Mouse (Mus musculus) liver, embryonic 16.5 days (tissue): ENCODE measurements around the gene Gm10436. TPM values are rescaled to one million over a fixed set of nuclear protein-coding genes. Genes with fewer than 3 reads are reported as not detected.
"Not testable (repeated sequence)": the region's sequence is repeated elsewhere in the genome, so short reads cannot be mapped to it uniquely, and the experiment has no call there.

Experiments
- ATAC-seq: fragments of 200-750 bp; cut with Nextera tagmentation; 2 replicates; pipeline ENCODE4 v1.8.0; 2017; ENCODE audit warnings: low read depth, mild to moderate bottlenecking, moderate number of reproducible peaks, moderate library complexity
- H3K27ac ChIP-seq: fragments of 300-500 bp; sonication (generic); 2 replicates; pipeline ENCODE4 v1.5.1; 2014; ENCODE audit warnings: mild to moderate bottlenecking, low read length
- H3K27me3 ChIP-seq: fragments of 300-500 bp; sonication (generic); 2 replicates; pipeline ENCODE4 v1.6.1; 2014; ENCODE audit warnings: low read depth, low read length, mixed read lengths; ENCODE audit not compliant: control insufficient read depth, insufficient read depth
- H3K36me3 ChIP-seq: fragments of 300-500 bp; sonication (generic); 2 replicates; pipeline ENCODE4 v1.6.1; 2014; ENCODE audit warnings: mild to moderate bottlenecking; ENCODE audit not compliant: control insufficient read depth, insufficient read depth
- H3K4me1 ChIP-seq: fragments of 300-500 bp; sonication (generic); 2 replicates; pipeline ENCODE4 v1.6.1; 2014; ENCODE audit warnings: low read depth, low read length, mixed read lengths; ENCODE audit not compliant: control insufficient read depth
- H3K4me2 ChIP-seq: fragments of 300-500 bp; sonication (generic); 2 replicates; pipeline ENCODE4 v1.6.1; 2014; ENCODE audit warnings: low read depth, low read length, mixed read lengths
- H3K4me3 ChIP-seq: fragments of 300-500 bp; sonication (generic); 2 replicates; pipeline ENCODE4 v1.5.1; 2014; ENCODE audit warnings: low read depth, mild to moderate bottlenecking, low read length
- H3K9ac ChIP-seq: fragments of 300-500 bp; sonication (generic); 2 replicates; pipeline ENCODE4 v1.6.1; 2014; ENCODE audit warnings: low read depth, low read length
- H3K9me3 ChIP-seq: fragments of 300-500 bp; sonication (generic); replicated peaks from 2 replicates; pipeline ENCODE4 v1.6.1; 2016; ENCODE audit warnings: low read length; ENCODE audit not compliant: control insufficient read depth
- WGBS: fragments of 180-500 bp; shearing (Covaris S2); extraction: QIAGEN DNeasy Blood & Tissue Kit; methylation state at CpG from one replicate; pipeline ENCODE4 v1.1.7; 2014; ENCODE audit not compliant: insufficient replicate concordance; 5-methylcytosine and 5-hydroxymethylcytosine counted together
- polyA plus RNA-seq: library from polyadenylated mRNA; unstranded; fragments of >200 nt; fragmentation: Nextera tagmentation; extraction: Ambion mirVana; gene quantifications from 2 replicates; pipeline ENCODE4 v1.2.1, GENCODE M21; 2015

Gm10436 gene
- not detected in 2 replicates for polyA plus RNA-seq

- not testable (repeated sequence) for H3K9ac ChIP-seq, H3K36me3 ChIP-seq, ATAC-seq, H3K27me3 ChIP-seq, H3K4me2 ChIP-seq, H3K4me1 ChIP-seq, H3K27ac ChIP-seq, H3K4me3 ChIP-seq, H3K9me3 ChIP-seq
- 56% methylated on average over 1 of the region's 1 CpGs for WGBS
Observed at GRCm38 (mm10) chr12:88182008-88182407, at the start of gene Gm10436. Gene Gm10436, minus strand, starts transcription at chr12:88182108.

GRCm38 (mm10) chr12:88219445-88219844 lies 37.5 kb upstream of the Gm10436 start:
- no peak overlapping the region for H3K4me3 ChIP-seq
- WGBS, result 68% methylated on average over 3 of the region's 3 CpGs
- no peaks in the 10 kb centered on the region for H3K36me3 ChIP-seq
- no peak for ATAC-seq
- H3K27ac ChIP-seq, result no peak overlapping the region
- no peak overlapping the region for H3K9ac ChIP-seq
- H3K4me2 ChIP-seq, result no peak overlapping the region
- H3K9me3 ChIP-seq, result no peaks in the 10 kb centered on the region
- H3K27me3 ChIP-seq, result no peaks in the 10 kb centered on the region
- H3K4me1 ChIP-seq, result no peaks in the 10 kb centered on the region

DNA sequence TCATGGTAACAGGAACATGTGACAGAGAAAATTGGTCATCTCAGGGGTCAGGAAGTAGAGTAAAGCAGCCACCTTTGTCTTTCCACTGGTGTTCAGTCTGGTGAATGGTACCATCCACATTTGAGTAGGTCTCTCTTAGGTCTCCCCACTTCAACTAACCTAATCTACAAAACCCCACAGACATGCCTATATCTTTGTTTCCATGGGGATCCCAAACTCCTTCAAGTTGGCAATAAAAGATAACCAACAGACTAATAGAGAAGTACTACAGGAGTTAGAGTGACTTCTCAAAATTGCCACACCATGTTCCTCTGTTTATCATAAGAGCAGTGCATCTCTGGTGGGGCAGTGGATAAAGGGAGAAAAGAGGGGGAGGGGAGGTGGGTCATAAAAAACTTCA lies 36.2 kb upstream of the Gm10436 start:
- H3K27me3 ChIP-seq, H3K4me2 ChIP-seq, H3K27ac ChIP-seq, H3K9ac ChIP-seq, H3K9me3 ChIP-seq, H3K36me3 ChIP-seq, ATAC-seq, H3K4me3 ChIP-seq, H3K4me1 ChIP-seq: not testable (repeated sequence)

DNA sequence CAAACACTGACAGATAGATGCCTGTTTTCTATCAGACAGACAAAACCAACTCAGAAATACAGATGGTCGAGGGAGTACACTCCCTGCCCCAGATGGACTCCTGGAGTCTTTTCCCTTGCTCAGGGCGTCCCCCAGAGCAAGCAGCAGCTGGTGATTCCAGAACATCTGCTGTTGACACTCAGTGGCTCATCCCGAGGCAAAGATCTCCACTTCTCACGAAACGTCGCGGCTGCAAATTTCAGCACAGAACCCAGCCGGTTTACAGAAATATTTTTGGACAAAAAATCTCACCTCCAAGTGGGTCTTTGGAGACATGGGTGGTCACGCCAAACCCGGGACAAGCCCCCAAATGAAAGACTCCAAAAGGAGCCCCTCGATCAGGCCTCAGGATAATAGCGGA lies 32.7 kb upstream of the Gm10436 start:
- 66% methylated on average over 12 of the region's 12 CpGs for WGBS
- H3K9me3 ChIP-seq, result no peaks in the 10 kb centered on the region
- H3K36me3 ChIP-seq, result no peaks in the 10 kb centered on the region
- no peaks in the 10 kb centered on the region for H3K27me3 ChIP-seq
- H3K27ac ChIP-seq, result no peak overlapping the region
- no peak overlapping the region for H3K9ac ChIP-seq
- H3K4me2 ChIP-seq, result no peak overlapping the region
- H3K4me1 ChIP-seq, result no peaks in the 10 kb centered on the region
- no peak for ATAC-seq
- H3K4me3 ChIP-seq, result no peak overlapping the region

- not testable (repeated sequence) for H3K36me3 ChIP-seq, H3K4me3 ChIP-seq, H3K4me2 ChIP-seq, ATAC-seq, H3K27ac ChIP-seq, H3K4me1 ChIP-seq, H3K9ac ChIP-seq, H3K27me3 ChIP-seq, H3K9me3 ChIP-seq
- WGBS, result 57% methylated on average over 9 of the region's 9 CpGs
Observed at GRCm38 (mm10) chr12:88211458-88211857, 29.6 kb upstream of the Gm10436 start.

- H3K4me2 ChIP-seq, result no peak overlapping the region
- 58% methylated on average over 2 of the region's 2 CpGs for WGBS
- H3K9ac ChIP-seq, result no peak overlapping the region
- no peak for ATAC-seq
- H3K36me3 ChIP-seq, result no peaks in the 10 kb centered on the region
- no peaks in the 10 kb centered on the region for H3K9me3 ChIP-seq
- H3K4me1 ChIP-seq, result no peaks in the 10 kb centered on the region
- no peaks in the 10 kb centered on the region for H3K27me3 ChIP-seq
- no peak overlapping the region for H3K27ac ChIP-seq
- no peak overlapping the region for H3K4me3 ChIP-seq
Observed at GRCm38 (mm10) chr12:88202856-88203255, 20.9 kb upstream of the Gm10436 start.

Other genes starting within 250 kb of the Gm10436 start
- not detected in 2 replicates for gene Gm2042, start 228.0 kb downstream of the Gm10436 start, polyA plus RNA-seq
- gene Gm2075, start 170.3 kb downstream of the Gm10436 start, polyA plus RNA-seq, result not detected in 2 replicates
- not detected in 2 replicates for gene Gm6803, start 163.3 kb downstream of the Gm10436 start, polyA plus RNA-seq
- gene Gm2056, start 155.1 kb downstream of the Gm10436 start, polyA plus RNA-seq, result not detected in 2 replicates
- not detected in 2 replicates for gene Gm16368, start 98.4 kb downstream of the Gm10436 start, polyA plus RNA-seq
- gene Gm8332, start 68.0 kb upstream of the Gm10436 start, polyA plus RNA-seq, result not detected in 2 replicates
- not detected in 2 replicates for gene Gm5662, start 92.4 kb upstream of the Gm10436 start, polyA plus RNA-seq
- not detected in 2 replicates for gene Gm5039, start 141.9 kb upstream of the Gm10436 start, polyA plus RNA-seq
- 5.7 and 6.3 TPM in 2 replicates for gene Adck1, start 178.4 kb upstream of the Gm10436 start, polyA plus RNA-seq